ENCODE assay signal across 31 mouse cellular contexts in genomic region chr4:126846971-126847370, GRCm38 (mm10).
DNase-seq lines count a peak whose midpoint lies in the region; ATAC-seq and TF ChIP-seq lines count a peak whose summit lies in the region.
"Had no signal": no experiment of that assay in that cellular context is flagged by ENCODE, and none has a peak within 500 bp of the region (broad histone marks: within the 10 kb centered on the region; RNA-seq: fewer than 3 reads in every experiment).

No protein-coding gene starts in this region.

- ATAC-seq in frontal cortex, adult (ENCODE audit: low TSS enrichment), result peak; percentile 79
- no peak for ATAC-seq in midbrain, postnatal 0 days (ENCODE audit: low FRiP score)
- ATAC-seq in erythroblast, adult 5-6 weeks (replicated peaks; ENCODE audit: low FRiP score, poor library complexity, severe bottlenecking), result no peak
- no peak for ATAC-seq in forebrain, embryonic 11.5 days (replicated peaks; ENCODE audit: low FRiP score)
- ATAC-seq: forebrain, embryonic 13.5 days; inflammation-experienced regulatory T-cells, adult 6 months had no signal

- H3K36me3 ChIP-seq in midbrain, embryonic 10.5 days, result peaks cover 77% of the 10 kb centered on the region
- H3K36me3 ChIP-seq in midbrain, postnatal 0 days (ENCODE audit: insufficient read depth, low read length), result peaks cover 57% of the 10 kb centered on the region
- H3K36me3 ChIP-seq in forebrain, embryonic 11.5 days (ENCODE audit: control insufficient read depth, insufficient read depth, low read length), result no peaks in the 10 kb centered on the region; the same call in 1 of the 2 replicates

- DNase-seq in adrenal gland, adult (ENCODE audit: inconsistent age in 2 of 2, low spot score in 1 of 2), result peak; percentile 44 to 81
- no peak for DNase-seq in adrenal gland, postnatal 25 days
- no peak for DNase-seq in frontal cortex, postnatal 25 days (ENCODE audit: low spot score in 2 of 2)
- DNase-seq in midbrain, embryonic 10.5 days (ENCODE audit: low spot score), result peak; percentile 8
- DNase-seq in midbrain, postnatal 0 days (ENCODE audit: low spot score), result no peak
- DNase-seq in forebrain, embryonic 11.5 days (ENCODE audit: low spot score), result no peak
- DNase-seq: cerebellum, adult 11-12 months; cerebellum, adult 9-11 months; embryo, embryonic 11 days; gastrocnemius, postnatal 25 days; heart, adult 11 months; kidney, adult 11 months; kidney, postnatal 14 days; liver, embryonic 13.5 days; lung, adult 2 months; lung, postnatal 10 days; midbrain, embryonic 14.5 days; thymus, adult 2 months; thymus, postnatal 36 days had no signal

- no peak overlapping the region for H3K9ac ChIP-seq in midbrain, postnatal 0 days (replicated peaks; ENCODE audit: low read length, poor library complexity, severe bottlenecking)
- H3K9ac ChIP-seq in forebrain, embryonic 11.5 days (ENCODE audit: low read length), result no peak overlapping the region
- H3K9ac ChIP-seq: embryonic facial prominence, embryonic 13.5 days; forebrain, embryonic 13.5 days; heart, embryonic 15.5 days; hindbrain, embryonic 14.5 days; limb, embryonic 15.5 days; liver, embryonic 13.5 days; neural tube, embryonic 12.5 days had no signal

- TF ChIP-seq CTCF in midbrain, postnatal 0 days (IDR thresholded peaks at IDR 0.05), result no peak

- no peak overlapping the region for H3K4me3 ChIP-seq in midbrain, embryonic 10.5 days
- H3K4me3 ChIP-seq in midbrain, postnatal 0 days (ENCODE audit: low read depth, low read length), result no peak overlapping the region
- no peak overlapping the region for H3K4me3 ChIP-seq in forebrain, embryonic 11.5 days (ENCODE audit: low read depth, low read length)
- H3K4me3 ChIP-seq: embryonic facial prominence, embryonic 13.5 days; forebrain, embryonic 13.5 days; heart, embryonic 10.5 days; heart, embryonic 15.5 days; limb, embryonic 10.5 days; limb, embryonic 15.5 days; liver, embryonic 13.5 days; neural tube, embryonic 12.5 days had no signal

- H3K27ac ChIP-seq in midbrain, embryonic 10.5 days (replicated peaks), result no peak overlapping the region
- H3K27ac ChIP-seq in midbrain, postnatal 0 days (ENCODE audit: low read depth, low read length), result no peak overlapping the region
- H3K27ac ChIP-seq in forebrain, embryonic 11.5 days (ENCODE audit: low read depth, low read length), result no peak overlapping the region
- H3K27ac ChIP-seq: embryonic facial prominence, embryonic 13.5 days; forebrain, embryonic 13.5 days; heart, embryonic 10.5 days; heart, embryonic 15.5 days; hindbrain, embryonic 14.5 days; limb, embryonic 10.5 days; limb, embryonic 15.5 days; liver, embryonic 13.5 days; macrophage; neural tube, embryonic 12.5 days had no signal

- H3K4me2 ChIP-seq in midbrain, postnatal 0 days (ENCODE audit: low read depth, low read length, poor library complexity, severe bottlenecking), result no peak overlapping the region
- no peak overlapping the region for H3K4me2 ChIP-seq in forebrain, embryonic 11.5 days (ENCODE audit: low read depth, low read length, severe bottlenecking)
- H3K4me2 ChIP-seq: embryonic facial prominence, embryonic 13.5 days; forebrain, embryonic 13.5 days; heart, embryonic 15.5 days; hindbrain, embryonic 14.5 days; limb, embryonic 15.5 days; liver, embryonic 13.5 days; neural tube, embryonic 12.5 days had no signal

- H3K4me1 ChIP-seq in midbrain, embryonic 10.5 days, result 0 out of 2 replicates have a peak, but pooled peaks cover 4% of the 10 kb centered on the region
- no peaks in the 10 kb centered on the region for H3K4me1 ChIP-seq in midbrain, postnatal 0 days (ENCODE audit: insufficient read depth, low read length)
- H3K4me1 ChIP-seq in forebrain, embryonic 11.5 days (replicated peaks; ENCODE audit: control insufficient read depth, insufficient read depth, low read length), result no peaks in the 10 kb centered on the region
- H3K4me1 ChIP-seq: forebrain, embryonic 13.5 days; neural tube, embryonic 12.5 days had no signal

- H3K27me3 ChIP-seq in midbrain, embryonic 10.5 days (ENCODE audit: low read depth, poor library complexity, severe bottlenecking), result no peaks in the 10 kb centered on the region
- H3K27me3 ChIP-seq in midbrain, postnatal 0 days (ENCODE audit: insufficient read depth, low read length), result no peaks in the 10 kb centered on the region
- no peaks in the 10 kb centered on the region for H3K27me3 ChIP-seq in forebrain, embryonic 11.5 days (ENCODE audit: control insufficient read depth, insufficient read depth, low read length)
- H3K27me3 ChIP-seq: embryonic facial prominence, embryonic 13.5 days; forebrain, embryonic 13.5 days; heart, embryonic 15.5 days; limb, embryonic 15.5 days; liver, embryonic 13.5 days; neural tube, embryonic 12.5 days had no signal

- 74% methylated on average over 7 of the region's 7 CpGs for WGBS in midbrain, embryonic 10.5 days
- WGBS in midbrain, postnatal 0 days, result 64% methylated on average over 7 of the region's 7 CpGs
- 72% methylated on average over 7 of the region's 7 CpGs for WGBS in forebrain, embryonic 11.5 days

- no peaks in the 10 kb centered on the region for H3K9me3 ChIP-seq in midbrain, embryonic 10.5 days (replicated peaks)
- no peaks in the 10 kb centered on the region for H3K9me3 ChIP-seq in midbrain, postnatal 0 days (ENCODE audit: low read length)
- no peaks in the 10 kb centered on the region for H3K9me3 ChIP-seq in forebrain, embryonic 11.5 days (ENCODE audit: control insufficient read depth, low read length)
- H3K9me3 ChIP-seq: embryonic facial prominence, embryonic 13.5 days; forebrain, embryonic 13.5 days; heart, embryonic 10.5 days; heart, embryonic 15.5 days; limb, embryonic 10.5 days; limb, embryonic 15.5 days; liver, embryonic 13.5 days; neural tube, embryonic 12.5 days had no signal

Comparison
In these comparisons a context has a peak if more than half of its experiments do, and no peak if none do; other contexts are left out.
1. DNase-seq: peak in adrenal gland, adult (2 of 2) and midbrain, embryonic 10.5 days (single experiment); none in adrenal gland, postnatal 25 days (single experiment), frontal cortex, postnatal 25 days (0 of 2), midbrain, postnatal 0 days (single experiment) and forebrain, embryonic 11.5 days (single experiment).